Mouse (Mus musculus): ENCODE results near the gene Ank2.

DNA sequence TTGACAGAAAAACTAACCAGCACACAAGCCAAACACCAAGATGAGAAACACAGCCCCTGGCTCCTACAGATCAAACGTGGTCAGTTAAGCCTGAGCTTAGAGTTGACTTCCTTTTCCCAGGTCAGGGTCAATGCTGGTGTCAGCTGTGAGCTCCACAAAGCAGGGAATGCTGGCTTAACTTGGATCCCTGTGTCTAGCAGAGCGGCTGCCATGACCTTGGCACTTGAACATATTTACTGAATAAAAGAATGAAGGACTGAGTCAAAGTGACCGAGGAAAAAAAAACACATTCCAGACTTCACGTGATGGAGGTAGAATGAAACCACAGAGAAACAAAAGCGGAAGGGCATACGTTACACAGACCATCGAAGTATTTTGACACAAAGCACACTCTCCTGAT, 150.2 kb downstream of the Ank2 start:
- TF ChIP-seq CTCF (IDR thresholded peaks at IDR 0.05; ENCODE audit: low read depth, low read length) (no peak), POLR2A (IDR thresholded peaks at IDR 0.05; ENCODE audit: extremely low read depth, insufficient read depth, low read length) (no peak)

All from liver, adult 2 months (tissue).